Mouse (Mus musculus) thymus, adult 2 months (tissue): ENCODE results near the gene Atp11a. TPM values are rescaled to one million over a fixed set of nuclear protein-coding genes. Genes with fewer than 3 reads are reported as not detected.

ENCODE experiments used
- DNase-seq: peaks from one replicate; pipeline ENCODE4 v3.0.0; 2021
- H3K27ac ChIP-seq: fragments of 200-500 bp; 2 replicates; pipeline ENCODE4 v1.5.1; 2012; ENCODE audit warnings: low read length, control low read depth; ENCODE audit not compliant: control insufficient read depth, insufficient read depth
- H3K27me3 ChIP-seq: fragments of 200-500 bp; 2 replicates; pipeline ENCODE4 v1.6.1; 2012; ENCODE audit warnings: mild to moderate bottlenecking, low read length, moderate library complexity, mixed read lengths; ENCODE audit not compliant: control insufficient read depth, insufficient read depth
- H3K36me3 ChIP-seq: fragments of 200-500 bp; 2 replicates; pipeline ENCODE4 v1.6.1; 2012; ENCODE audit warnings: mild to moderate bottlenecking, low read length, moderate library complexity; ENCODE audit not compliant: control insufficient read depth, insufficient read depth
- H3K4me1 ChIP-seq: fragments of 200-500 bp; replicated peaks from 2 replicates; pipeline ENCODE4 v1.6.1; 2012; ENCODE audit warnings: low read length; ENCODE audit not compliant: control insufficient read depth, insufficient read depth
- H3K4me3 ChIP-seq: fragments of 200-500 bp; 2 replicates; pipeline ENCODE4 v1.5.1; 2012; ENCODE audit warnings: mild to moderate bottlenecking, low read length, control low read depth, moderate library complexity; ENCODE audit not compliant: control insufficient read depth, insufficient read depth
- CTCF ChIP-seq: fragments of 200-500 bp; IDR thresholded peaks from 2 replicates; pipeline ENCODE4 v1.5.1; 2012; ENCODE audit warnings: mild to moderate bottlenecking, control low read depth, low read length, moderate library complexity, borderline replicate concordance; ENCODE audit not compliant: control insufficient read depth, poor library complexity, insufficient read depth; ENCODE audit errors: extremely low read depth
- POLR2A ChIP-seq: fragments of 200-500 bp; IDR thresholded peaks from 2 replicates; pipeline ENCODE4 v1.6.1; 2012; ENCODE audit warnings: mild to moderate bottlenecking, low read length, control low read depth, moderate library complexity; ENCODE audit not compliant: control insufficient read depth, poor library complexity, insufficient read depth; ENCODE audit errors: extremely low read depth
- WGBS: fragments of 180-500 bp; shearing (Covaris S2); methylation state at CpG from one replicate; pipeline ENCODE4 v1.1.7; 2018; 5-methylcytosine and 5-hydroxymethylcytosine counted together
- polyA plus RNA-seq: library from polyadenylated mRNA; depleted of rRNA; stranded (reverse); fragments of >200 nt; gene quantifications from 2 replicates; pipeline ENCODE4 v1.2.3, GENCODE M21; 2012

Gene Atp11a
- polyA plus RNA-seq, 1 experiment, result 64.8 TPM

GRCm38 (mm10) chr8:12755312-12755711, 1.5 kb upstream of the Atp11a start:
- TF ChIP-seq POLR2A (no peak), CTCF (no peak)
- no peak overlapping the region for H3K4me3 ChIP-seq
- WGBS, result 55% methylated on average over 2 of the region's 2 CpGs
- peak; percentile 10 for DNase-seq
- H3K27ac ChIP-seq, result no peak overlapping the region
- no peaks in the 10 kb centered on the region for H3K36me3 ChIP-seq
- peaks cover 8% of the 10 kb centered on the region; the same call in 1 of the 2 replicates for H3K4me1 ChIP-seq
- no peaks in the 10 kb centered on the region; the same call in 1 of the 2 replicates for H3K27me3 ChIP-seq

GRCm38 (mm10) chr8:12755826-12756225, 988 bp upstream of the Atp11a start:
- Histone ChIP-seq H3K4me1 (peaks cover 8% of the 10 kb centered on the region; the same call in 1 of the 2 replicates), H3K36me3 (no peaks in the 10 kb centered on the region), H3K27ac (no peak overlapping the region), H3K27me3 (no peaks in the 10 kb centered on the region; the same call in 1 of the 2 replicates), H3K4me3 (no peak overlapping the region)
- no peak for DNase-seq
- TF ChIP-seq CTCF, result no peak
- TF ChIP-seq POLR2A, result no peak
- WGBS, result 96% methylated on average over 5 of the region's 5 CpGs

- 9% methylated on average over 61 of the region's 61 CpGs for WGBS
- DNase-seq, result peak; percentile 41
- Histone ChIP-seq H3K27ac (no peak overlapping the region), H3K4me3 (peak overlapping the region; percentile 61), H3K4me1 (peaks cover 8% of the 10 kb centered on the region), H3K27me3 (no peaks in the 10 kb centered on the region; the same call in 1 of the 2 replicates), H3K36me3 (no peaks in the 10 kb centered on the region)
- TF ChIP-seq CTCF (no peak), POLR2A (no peak)
Observed at GRCm38 (mm10) chr8:12757231-12757940, 572 bp downstream of the Atp11a start.

GRCm38 (mm10) chr8:12759963-12760362, 3.1 kb downstream of the Atp11a start:
- WGBS, result 94% methylated on average over 3 of the region's 3 CpGs
- TF ChIP-seq POLR2A, result no peak
- TF ChIP-seq CTCF, result no peak
- H3K27ac ChIP-seq, result no peak overlapping the region
- DNase-seq, result no peak
- H3K27me3 ChIP-seq, result no peaks in the 10 kb centered on the region; the same call in 1 of the 2 replicates
- peaks cover 8% of the 10 kb centered on the region for H3K4me1 ChIP-seq
- no peaks in the 10 kb centered on the region for H3K36me3 ChIP-seq
- no peak overlapping the region for H3K4me3 ChIP-seq

GRCm38 (mm10) chr8:12761873-12762272, 5.1 kb downstream of the Atp11a start:
- Histone ChIP-seq H3K27me3 (no peaks in the 10 kb centered on the region; the same call in 1 of the 2 replicates), H3K27ac (no peak overlapping the region), H3K4me3 (no peak overlapping the region), H3K4me1 (peaks cover 5% of the 10 kb centered on the region), H3K36me3 (no peaks in the 10 kb centered on the region)
- no peak for DNase-seq
- TF ChIP-seq CTCF (no peak), POLR2A (no peak)
- 80% methylated on average over 3 of the region's 3 CpGs for WGBS

GRCm38 (mm10) chr8:12763565-12764108, 6.8 kb downstream of the Atp11a start:
- H3K27me3 ChIP-seq, result no peaks in the 10 kb centered on the region
- no peaks in the 10 kb centered on the region; the same call in 1 of the 2 replicates for H3K4me1 ChIP-seq
- H3K27ac ChIP-seq, result no peak overlapping the region
- H3K4me3 ChIP-seq, result no peak overlapping the region
- TF ChIP-seq POLR2A (no peak), CTCF (no peak)
- DNase-seq, result no peak
- 97% methylated on average over 4 of the region's 4 CpGs for WGBS
- H3K36me3 ChIP-seq, result no peaks in the 10 kb centered on the region
